Mouse (Mus musculus): ENCODE results near the gene Eva1c. TPM values are rescaled to one million over a fixed set of nuclear protein-coding genes. Genes with fewer than 3 reads are reported as not detected.

The Eva1c gene
- polyA plus RNA-seq, 1 experiment from 2014 or later: 0.11 TPM

GRCm38 (mm10) chr16:90903300-90903699 lies 76.8 kb downstream of the Eva1c start:
- Histone ChIP-seq H3K9me3 (replicated peaks) (no peaks in the 10 kb centered on the region), H3K4me1 (no peaks in the 10 kb centered on the region), H3K27me3 (replicated peaks) (peaks cover 38% of the 10 kb centered on the region), H3K36me3 (no peaks in the 10 kb centered on the region), H3K9ac (no peak overlapping the region), H3K27ac (no peak overlapping the region), H3K4me3 (no peak overlapping the region), H3K4me2 (no peak overlapping the region)
- ATAC-seq: no peak
- WGBS (ENCODE audit: insufficient replicate concordance): 41% methylated on average over 5 of the region's 5 CpGs

- Histone ChIP-seq H3K4me1 (no peaks in the 10 kb centered on the region), H3K27ac (no peak overlapping the region), H3K4me2 (no peak overlapping the region), H3K9ac (no peak overlapping the region), H3K9me3 (replicated peaks) (no peaks in the 10 kb centered on the region), H3K4me3 (no peak overlapping the region), H3K27me3 (replicated peaks) (peaks cover 54% of the 10 kb centered on the region), H3K36me3 (no peaks in the 10 kb centered on the region)
- no peak for ATAC-seq
- 41% methylated on average over 7 of the region's 7 CpGs for WGBS (ENCODE audit: insufficient replicate concordance)
Measured at GRCm38 (mm10) chr16:90907250-90907649, 80.7 kb downstream of the Eva1c start.

GRCm38 (mm10) chr16:90910855-90911533 lies 84.5 kb downstream of the Eva1c start:
- Histone ChIP-seq H3K27ac (no peak overlapping the region), H3K27me3 (replicated peaks) (peaks cover 32% of the 10 kb centered on the region), H3K36me3 (no peaks in the 10 kb centered on the region), H3K9me3 (replicated peaks) (no peaks in the 10 kb centered on the region), H3K9ac (no peak overlapping the region), H3K4me3 (no peak overlapping the region), H3K4me1 (no peaks in the 10 kb centered on the region), H3K4me2 (no peak overlapping the region)
- no peak for ATAC-seq
- WGBS (ENCODE audit: insufficient replicate concordance): 46% methylated on average over 17 of the region's 17 CpGs

GRCm38 (mm10) chr16:90911766-90912165 lies 85.2 kb downstream of the Eva1c start:
- no peaks in the 10 kb centered on the region for H3K4me1 ChIP-seq
- no peak overlapping the region for H3K4me3 ChIP-seq
- no peaks in the 10 kb centered on the region for H3K9me3 ChIP-seq (replicated peaks)
- WGBS (ENCODE audit: insufficient replicate concordance): 77% methylated on average over 13 of the region's 13 CpGs
- H3K9ac ChIP-seq: no peak overlapping the region
- H3K27ac ChIP-seq: no peak overlapping the region
- peaks cover 39% of the 10 kb centered on the region for H3K27me3 ChIP-seq (replicated peaks)
- no peak for ATAC-seq
- H3K4me2 ChIP-seq: no peak overlapping the region
- H3K36me3 ChIP-seq: no peaks in the 10 kb centered on the region

GRCm38 (mm10) chr16:90916040-90916481 lies 89.5 kb downstream of the Eva1c start:
- Histone ChIP-seq H3K27ac (no peak overlapping the region), H3K4me2 (no peak overlapping the region)

GRCm38 (mm10) chr16:90917156-90917555 lies 90.6 kb downstream of the Eva1c start:
- Histone ChIP-seq H3K4me2 (no peak overlapping the region), H3K4me3 (no peak overlapping the region), H3K4me1 (no peaks in the 10 kb centered on the region), H3K27me3 (replicated peaks) (peaks cover 33% of the 10 kb centered on the region), H3K27ac (no peak overlapping the region), H3K9ac (no peak overlapping the region), H3K9me3 (replicated peaks) (no peaks in the 10 kb centered on the region), H3K36me3 (no peaks in the 10 kb centered on the region)
- ATAC-seq: no peak
- 63% methylated on average over 8 of the region's 8 CpGs for WGBS (ENCODE audit: insufficient replicate concordance)

More at GRCm38 (mm10) chr16:90916040-90916481, 89.5 kb downstream of the Eva1c start:
- Histone ChIP-seq H3K9me3 (replicated peaks) (no peaks in the 10 kb centered on the region), H3K9ac (no peak overlapping the region), H3K36me3 (no peaks in the 10 kb centered on the region), H3K4me3 (no peak overlapping the region), H3K4me1 (no peaks in the 10 kb centered on the region), H3K27me3 (replicated peaks) (peaks cover 33% of the 10 kb centered on the region)
- 18% methylated on average over 12 of the region's 12 CpGs for whole genome bisulfite sequencing (ENCODE audit: insufficient replicate concordance)
- no peak for ATAC-seq

GRCm38 (mm10) chr16:90921471-90922159 lies 95.1 kb downstream of the Eva1c start:
- ATAC-seq: no peak
- H3K9ac ChIP-seq: no peak overlapping the region
- no peak overlapping the region for H3K4me2 ChIP-seq
- no peak overlapping the region for H3K27ac ChIP-seq
- H3K27me3 ChIP-seq (replicated peaks): peaks cover 19% of the 10 kb centered on the region
- WGBS (ENCODE audit: insufficient replicate concordance): 41% methylated on average over 10 of the region's 10 CpGs
- peaks cover 20% of the 10 kb centered on the region for H3K36me3 ChIP-seq
- no peaks in the 10 kb centered on the region for H3K4me1 ChIP-seq
- no peak overlapping the region for H3K4me3 ChIP-seq
- H3K9me3 ChIP-seq (replicated peaks): no peaks in the 10 kb centered on the region

GRCm38 (mm10) chr16:90924606-90925370 lies 98.3 kb downstream of the Eva1c start:
- H3K9ac ChIP-seq: no peak overlapping the region
- no peak overlapping the region for H3K4me3 ChIP-seq
- H3K27ac ChIP-seq: no peak overlapping the region
- no peaks in the 10 kb centered on the region for H3K9me3 ChIP-seq (replicated peaks)
- H3K27me3 ChIP-seq (replicated peaks): no peaks in the 10 kb centered on the region
- H3K4me2 ChIP-seq: no peak overlapping the region
- H3K4me1 ChIP-seq: no peaks in the 10 kb centered on the region
- 74% methylated on average over 13 of the region's 13 CpGs for WGBS (ENCODE audit: insufficient replicate concordance)
- peaks cover 51% of the 10 kb centered on the region for H3K36me3 ChIP-seq
- ATAC-seq: peak; percentile 42

- H3K27me3 ChIP-seq (replicated peaks): no peaks in the 10 kb centered on the region
- whole genome bisulfite sequencing (ENCODE audit: insufficient replicate concordance): 32% methylated on average over 5 of the region's 5 CpGs
- H3K9ac ChIP-seq: no peak overlapping the region
- no peak overlapping the region for H3K4me2 ChIP-seq
- no peak for ATAC-seq
- H3K4me1 ChIP-seq: no peaks in the 10 kb centered on the region
- H3K4me3 ChIP-seq: no peak overlapping the region
- H3K9me3 ChIP-seq (replicated peaks): no peaks in the 10 kb centered on the region
- H3K36me3 ChIP-seq: peaks cover 51% of the 10 kb centered on the region
- H3K27ac ChIP-seq: no peak overlapping the region
Measured at GRCm38 (mm10) chr16:90925461-90925860, 98.9 kb downstream of the Eva1c start.

GRCm38 (mm10) chr16:90927446-90927845 lies 100.9 kb downstream of the Eva1c start:
- Histone ChIP-seq H3K4me3 (no peak overlapping the region), H3K9me3 (replicated peaks) (no peaks in the 10 kb centered on the region), H3K27ac (no peak overlapping the region), H3K4me1 (no peaks in the 10 kb centered on the region), H3K9ac (no peak overlapping the region), H3K4me2 (no peak overlapping the region), H3K36me3 (peaks cover 51% of the 10 kb centered on the region), H3K27me3 (replicated peaks) (no peaks in the 10 kb centered on the region)
- WGBS (ENCODE audit: insufficient replicate concordance): 87% methylated on average over 4 of the region's 4 CpGs
- ATAC-seq: no peak

- peaks cover 12% of the 10 kb centered on the region for H3K4me1 ChIP-seq
- peak overlapping the region; percentile 81 for H3K4me3 ChIP-seq
- peak overlapping the region; percentile 83 for H3K27ac ChIP-seq
- peak overlapping the region; percentile 92 for H3K4me2 ChIP-seq
- no peaks in the 10 kb centered on the region for H3K27me3 ChIP-seq (replicated peaks)
- H3K9ac ChIP-seq: peak overlapping the region; percentile 88
- H3K9me3 ChIP-seq (replicated peaks): no peaks in the 10 kb centered on the region
- 23% methylated on average over 13 of the region's 13 CpGs for WGBS (ENCODE audit: insufficient replicate concordance)
- no peak for ATAC-seq
- H3K36me3 ChIP-seq: peaks cover 27% of the 10 kb centered on the region
Measured at GRCm38 (mm10) chr16:90933534-90934176, 107.1 kb downstream of the Eva1c start.

Measured in liver, embryonic 12.5 days (tissue).